Comparison of ENCODE assay signal across 8 mouse cellular contexts in genomic region chr19:57243606-57244005, GRCm38 (mm10).
DNase-seq lines count a peak whose midpoint lies in the region; ATAC-seq and TF ChIP-seq lines count a peak whose summit lies in the region.

No protein-coding gene starts in this region.

- H3K27me3 ChIP-seq in lung, embryonic 14.5 days (ENCODE audit: insufficient read depth, low read length): no peaks in the 10 kb centered on the region
- no peaks in the 10 kb centered on the region for H3K27me3 ChIP-seq in heart, postnatal 0 days (ENCODE audit: control insufficient read depth, insufficient read depth, low read length)
- H3K27me3 ChIP-seq in midbrain, embryonic 15.5 days (replicated peaks): no peaks in the 10 kb centered on the region
- H3K27me3 ChIP-seq in forebrain, embryonic 14.5 days (replicated peaks; ENCODE audit: control insufficient read depth, insufficient read depth, low read length): no peaks in the 10 kb centered on the region

- H3K36me3 ChIP-seq in lung, embryonic 14.5 days (ENCODE audit: insufficient read depth): no peaks in the 10 kb centered on the region
- H3K36me3 ChIP-seq in heart, postnatal 0 days (replicated peaks; ENCODE audit: control insufficient read depth, insufficient read depth, low read length): no peaks in the 10 kb centered on the region
- no peaks in the 10 kb centered on the region for H3K36me3 ChIP-seq in midbrain, embryonic 15.5 days (replicated peaks)
- H3K36me3 ChIP-seq in forebrain, embryonic 14.5 days (ENCODE audit: control insufficient read depth, insufficient read depth, low read length): no peaks in the 10 kb centered on the region

- no peaks in the 10 kb centered on the region; the same call in 1 of the 2 replicates for H3K4me1 ChIP-seq in lung, embryonic 14.5 days (ENCODE audit: insufficient read depth)
- H3K4me1 ChIP-seq in heart, postnatal 0 days (ENCODE audit: control insufficient read depth, insufficient read depth): peaks cover 39% of the 10 kb centered on the region
- peaks cover 8% of the 10 kb centered on the region; the same call in 1 of the 2 replicates for H3K4me1 ChIP-seq in midbrain, embryonic 15.5 days
- H3K4me1 ChIP-seq in forebrain, embryonic 14.5 days (ENCODE audit: control insufficient read depth, insufficient read depth, low read length): peaks cover 6% of the 10 kb centered on the region; the same call in 1 of the 2 replicates

- no peak for ATAC-seq in lung, embryonic 14.5 days (ENCODE audit: insufficient read depth)
- ATAC-seq in heart, postnatal 0 days (ENCODE audit: insufficient read depth, low read depth): no peak; the same call in 1 of the 2 replicates
- no peak for ATAC-seq in midbrain, embryonic 15.5 days (replicated peaks)
- ATAC-seq in forebrain, embryonic 14.5 days: no peak

- TF ChIP-seq CTCF in lung, embryonic 14.5 days (IDR thresholded peaks at IDR 0.05; ENCODE audit: low read depth): no peak
- TF ChIP-seq CTCF in heart, postnatal 0 days (IDR thresholded peaks at IDR 0.05; ENCODE audit: low read depth): no peak

- no peak overlapping the region for H3K27ac ChIP-seq in lung, embryonic 14.5 days (ENCODE audit: low read depth)
- H3K27ac ChIP-seq in heart, postnatal 0 days (ENCODE audit: low read depth): peak overlapping the region; percentile 54
- no peak overlapping the region for H3K27ac ChIP-seq in midbrain, embryonic 15.5 days
- no peak overlapping the region for H3K27ac ChIP-seq in forebrain, embryonic 14.5 days (ENCODE audit: low read depth, low read length)

- no peak overlapping the region for H3K9ac ChIP-seq in lung, embryonic 14.5 days
- no peak overlapping the region for H3K9ac ChIP-seq in heart, postnatal 0 days (replicated peaks; ENCODE audit: low read depth, low read length)
- H3K9ac ChIP-seq in midbrain, embryonic 15.5 days: no peak overlapping the region
- no peak overlapping the region for H3K9ac ChIP-seq in forebrain, embryonic 14.5 days (ENCODE audit: low read length)

- peak; percentile 35 for DNase-seq in lung, embryonic 14.5 days
- no peak for DNase-seq in lung, postnatal 25 days (ENCODE audit: low spot score)
- peak; percentile 73 for DNase-seq in adrenal gland, postnatal 10 days
- no peak for DNase-seq in heart, postnatal 0 days (ENCODE audit: low spot score)
- peak; percentile 49 to 55 for DNase-seq in lung, postnatal 4 days
- no peak for DNase-seq in forebrain, embryonic 14.5 days (ENCODE audit: low spot score)
- no peak for DNase-seq in thymus, postnatal 14 days

- H3K9me3 ChIP-seq in lung, embryonic 14.5 days (ENCODE audit: low read depth, low read length): no peaks in the 10 kb centered on the region
- no peaks in the 10 kb centered on the region for H3K9me3 ChIP-seq in heart, postnatal 0 days (replicated peaks; ENCODE audit: control insufficient read depth, low read length)
- no peaks in the 10 kb centered on the region for H3K9me3 ChIP-seq in midbrain, embryonic 15.5 days
- no peaks in the 10 kb centered on the region for H3K9me3 ChIP-seq in forebrain, embryonic 14.5 days (replicated peaks; ENCODE audit: control insufficient read depth, low read length)

- TF ChIP-seq EP300 in heart, postnatal 0 days (IDR thresholded peaks at IDR 0.05; ENCODE audit: low read depth): no peak

- H3K4me3 ChIP-seq in lung, embryonic 14.5 days (ENCODE audit: low read depth, low read length): no peak overlapping the region
- H3K4me3 ChIP-seq in heart, postnatal 0 days (ENCODE audit: low read depth, low read length): no peak overlapping the region
- H3K4me3 ChIP-seq in midbrain, embryonic 15.5 days: no peak overlapping the region
- no peak overlapping the region for H3K4me3 ChIP-seq in forebrain, embryonic 14.5 days (ENCODE audit: low read depth, low read length)

- H3K4me2 ChIP-seq in lung, embryonic 14.5 days: no peak overlapping the region
- 0 out of 2 replicates have a peak overlapping the region, but pooled peaks have one; percentile 13 for H3K4me2 ChIP-seq in heart, postnatal 0 days (ENCODE audit: low read depth, low read length)
- H3K4me2 ChIP-seq in midbrain, embryonic 15.5 days: no peak overlapping the region
- no peak overlapping the region for H3K4me2 ChIP-seq in forebrain, embryonic 14.5 days (ENCODE audit: low read length)

- 65% methylated on average over 8 of the region's 8 CpGs for WGBS in lung, embryonic 14.5 days
- WGBS in heart, postnatal 0 days: 41% methylated on average over 8 of the region's 8 CpGs
- WGBS in midbrain, embryonic 15.5 days: 78% methylated on average over 8 of the region's 8 CpGs
- 78% methylated on average over 8 of the region's 8 CpGs for WGBS in forebrain, embryonic 14.5 days

Comparison
In these comparisons a context has a peak if more than half of its experiments do, and no peak if none do; other contexts are left out.
1. DNase-seq: peak in lung, embryonic 14.5 days (single experiment), adrenal gland, postnatal 10 days (single experiment) and lung, postnatal 4 days (2 of 2); none in lung, postnatal 25 days (single experiment), heart, postnatal 0 days (single experiment), forebrain, embryonic 14.5 days (single experiment) and thymus, postnatal 14 days (single experiment).